Mouse (Mus musculus) ES-E14 (cell line): ENCODE data around the gene 1110051M20Rik. TPM values are rescaled to one million over a fixed set of nuclear protein-coding genes. Genes with fewer than 3 reads are reported as not detected.

Experiments
- DNase-seq: peaks from one replicate; pipeline ENCODE4 v3.0.0-alpha.2; 2013; ENCODE audit warnings: low read depth, low spot score
- H3K27ac ChIP-seq: 2 replicates; pipeline ENCODE4 v1.5.1; 2012; ENCODE audit warnings: low read depth, mild to moderate bottlenecking, low read length, moderate library complexity, mixed read lengths; ENCODE audit not compliant: poor library complexity, insufficient read depth, severe bottlenecking
- H3K36me3 ChIP-seq: 2 replicates; pipeline ENCODE4 v1.6.1; 2012; ENCODE audit warnings: mild to moderate bottlenecking, low read length, moderate library complexity, mixed read lengths; ENCODE audit not compliant: control insufficient read depth, poor library complexity, insufficient read depth, severe bottlenecking
- H3K4me1 ChIP-seq, 2 experiments: fragments of 150-350 bp in 1 of 2; sonication (generic) in 1 of 2; 2 replicates each; pipeline ENCODE4 v1.6.1; 2012; ENCODE audit warnings: low read length in 2 of 2, mild to moderate bottlenecking in 1 of 2, mixed read lengths in 1 of 2; ENCODE audit not compliant: control insufficient read depth in 2 of 2, insufficient read depth in 2 of 2, poor library complexity in 1 of 2
- H3K4me3 ChIP-seq, 2 experiments: fragments of 150-350 bp in 1 of 2; sonication (generic) in 1 of 2; 2 replicates each; pipeline ENCODE4 v1.5.1; 2012; ENCODE audit warnings: low read length in 2 of 2, low read depth in 1 of 2, mild to moderate bottlenecking in 1 of 2, mixed read lengths in 1 of 2; ENCODE audit not compliant: insufficient read depth in 1 of 2, poor library complexity in 1 of 2, severe bottlenecking in 1 of 2
- H3K9ac ChIP-seq: 2 replicates; pipeline ENCODE4 v1.6.1; 2012; ENCODE audit warnings: low read depth, mild to moderate bottlenecking, low read length, mixed read lengths; ENCODE audit not compliant: poor library complexity, insufficient read depth, severe bottlenecking
- H3K9me3 ChIP-seq: fragments of 150-350 bp; sonication (generic); 2 replicates; pipeline ENCODE4 v1.6.1; 2012; ENCODE audit warnings: low read depth, mild to moderate bottlenecking, low read length; ENCODE audit not compliant: control insufficient read depth, insufficient read depth
- CHD2 ChIP-seq: IDR thresholded peaks from 2 replicates; pipeline ENCODE4 v1.6.1; 2014; ENCODE audit warnings: mild to moderate bottlenecking, low read depth, low read length, inconsistent platforms
- HCFC1 ChIP-seq: IDR thresholded peaks from 2 replicates; pipeline ENCODE4 v1.6.1; 2012; ENCODE audit warnings: low read length, inconsistent platforms, borderline replicate concordance; ENCODE audit not compliant: insufficient read depth
- MAFK ChIP-seq: IDR thresholded peaks from 2 replicates; pipeline ENCODE4 v1.6.1; 2014; ENCODE audit warnings: mild to moderate bottlenecking, low read depth, low read length, inconsistent platforms; ENCODE audit not compliant: insufficient read depth
- ZC3H11A ChIP-seq: IDR thresholded peaks from 2 replicates; pipeline ENCODE4 v1.6.1; 2012; ENCODE audit warnings: low read depth, mild to moderate bottlenecking, inconsistent platforms, low read length, borderline replicate concordance
- ZNF384 ChIP-seq: IDR thresholded peaks from 2 replicates; pipeline ENCODE4 v1.6.1; 2012; ENCODE audit warnings: low read depth, low read length, inconsistent platforms
- in situ Hi-C, 2 experiments: fragments of 600-800 bp; cut with MboI; formaldehyde crosslinking; loops; one replicate each; pipeline ENCODE4 v1.15.1; 2025; ENCODE audit warnings: low sequenced_read_pairs in 2 of 2, inconsistent platforms in 1 of 2; ENCODE audit not compliant: unreplicated experiment in 2 of 2
- total RNA-seq: library from RNA; depleted of rRNA; stranded (reverse); fragments of 300-350 nt; gene quantifications from 2 replicates; pipeline ENCODE4 v1.2.3, GENCODE M21; 2012

Gene 1110051M20Rik
- total RNA-seq, 1 experiment, result 12.4 TPM

DNA sequence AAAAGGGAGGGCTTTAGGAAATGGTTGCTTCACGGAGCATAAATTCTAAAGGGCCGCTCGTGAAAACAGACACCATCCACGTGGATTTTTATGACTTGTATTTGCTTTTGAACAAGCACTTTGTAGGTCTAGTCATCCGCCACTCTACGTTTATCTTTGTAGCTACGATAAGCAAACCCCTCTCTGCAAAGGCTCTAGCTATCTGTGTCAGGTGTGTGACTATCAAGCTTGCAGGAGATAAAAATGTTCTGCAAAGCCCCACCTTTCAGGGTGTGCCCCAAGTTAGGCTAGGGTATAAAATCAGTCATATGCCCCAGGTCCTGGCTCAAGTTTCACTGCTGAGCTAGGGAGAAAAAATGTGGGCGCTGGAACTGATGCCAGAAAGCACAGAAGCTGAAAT is 8.2 kb upstream of the 1110051M20Rik start:
- H3K36me3 ChIP-seq, result no peaks in the 10 kb centered on the region
- no peaks in the 10 kb centered on the region for H3K9me3 ChIP-seq
- no peak overlapping the region for H3K9ac ChIP-seq
- no peak for TF ChIP-seq ZNF384
- TF ChIP-seq MAFK, result no peak
- TF ChIP-seq CHD2, result no peak
- TF ChIP-seq ZC3H11A, result no peak
- no peak for TF ChIP-seq HCFC1
- in situ Hi-C loops, result no loop called here
- H3K4me1 ChIP-seq, result peaks cover 2 to 4% of the 10 kb centered on the region in 2 experiments; a peak in 2 of 4 replicates
- H3K4me3 ChIP-seq, result no peak overlapping the region
- no peak for DNase-seq
- no peak overlapping the region for H3K27ac ChIP-seq

DNA sequence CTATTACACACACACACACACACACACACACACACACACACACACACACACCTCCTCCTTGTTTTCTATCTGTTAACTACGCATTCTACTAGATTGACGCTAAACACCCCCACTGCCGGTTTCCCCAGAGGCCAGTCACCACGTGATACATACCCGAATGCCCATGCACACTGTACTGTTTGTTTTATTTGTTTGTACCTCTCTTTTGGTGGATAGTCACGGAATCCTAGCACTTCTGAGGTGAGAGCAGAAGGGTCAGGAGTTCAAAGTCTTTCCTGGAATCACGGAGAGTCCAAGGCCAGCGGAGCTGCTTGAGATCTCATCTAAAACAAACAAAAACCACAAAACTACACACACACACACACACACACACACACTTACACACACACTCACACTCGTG is 5.8 kb upstream of the 1110051M20Rik start:
- no peaks in the 10 kb centered on the region for H3K9me3 ChIP-seq
- TF ChIP-seq HCFC1 (no peak), CHD2 (no peak), MAFK (no peak), ZC3H11A (no peak), ZNF384 (no peak)
- no peak overlapping the region for H3K4me3 ChIP-seq
- no peak overlapping the region for H3K9ac ChIP-seq
- H3K36me3 ChIP-seq, result no peaks in the 10 kb centered on the region
- in situ Hi-C loops, result no loop called here
- no peak for DNase-seq
- no peaks in the 10 kb centered on the region for H3K4me1 ChIP-seq
- no peak overlapping the region for H3K27ac ChIP-seq

DNA sequence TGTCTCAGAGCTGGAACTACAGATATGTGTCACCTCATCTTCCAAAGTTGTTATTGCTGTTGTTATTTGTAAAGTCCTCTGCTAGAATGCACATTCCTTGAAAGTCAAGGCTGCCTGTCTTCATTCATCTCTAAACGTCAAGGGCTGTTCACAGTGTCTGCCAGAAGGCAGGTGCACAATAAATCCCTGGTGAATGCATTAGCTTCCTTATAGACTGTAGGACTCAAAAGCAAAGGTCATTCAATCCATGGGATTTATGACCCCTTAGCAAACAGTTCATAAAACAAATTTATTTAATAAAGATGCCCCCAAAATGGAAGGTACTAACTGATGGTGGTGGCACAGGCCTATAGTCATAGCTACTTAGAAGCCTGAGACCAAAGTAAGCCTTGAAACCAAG is 5.2 kb upstream of the 1110051M20Rik start:
- Histone ChIP-seq H3K36me3 (no peaks in the 10 kb centered on the region), H3K4me1 (no peaks in the 10 kb centered on the region), H3K9ac (no peak overlapping the region), H3K4me3 (no peak overlapping the region), H3K9me3 (no peaks in the 10 kb centered on the region), H3K27ac (no peak overlapping the region)
- DNase-seq, result no peak
- in situ Hi-C loops, result no loop called here
- TF ChIP-seq HCFC1, result no peak
- TF ChIP-seq ZNF384, result no peak
- TF ChIP-seq ZC3H11A, result no peak
- TF ChIP-seq MAFK, result no peak
- TF ChIP-seq CHD2, result no peak

DNA sequence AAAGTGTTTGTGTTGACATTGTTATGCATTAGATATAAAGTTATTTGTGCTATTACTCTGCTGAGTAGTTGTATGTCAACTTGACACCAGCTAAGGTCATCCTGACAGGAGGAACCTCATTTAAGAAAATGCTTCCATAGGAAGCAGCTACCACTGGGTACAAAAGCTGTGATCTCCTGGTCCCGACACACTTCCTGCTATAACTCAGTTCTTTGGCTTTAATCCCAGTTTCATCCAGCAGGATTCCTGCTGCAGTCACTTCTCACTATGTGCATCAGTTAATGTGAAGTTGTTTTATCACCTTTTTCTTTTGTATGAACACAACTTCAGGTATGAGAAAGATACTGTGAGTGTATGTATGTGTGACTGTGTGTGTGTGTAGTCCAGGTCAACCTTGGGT is 2.3 kb downstream of the 1110051M20Rik start:
- no peak for DNase-seq
- no peak overlapping the region for H3K4me3 ChIP-seq
- H3K4me1 ChIP-seq, result peaks cover 0 to 6% of the 10 kb centered on the region in 2 experiments; a peak in 1 of 4 replicates
- H3K27ac ChIP-seq, result no peak overlapping the region
- no peaks in the 10 kb centered on the region for H3K9me3 ChIP-seq
- H3K36me3 ChIP-seq, result no peaks in the 10 kb centered on the region
- TF ChIP-seq ZNF384 (no peak), MAFK (no peak), ZC3H11A (no peak), CHD2 (no peak), HCFC1 (no peak)
- H3K9ac ChIP-seq, result no peak overlapping the region
- in situ Hi-C loops, result no loop called here

DNA sequence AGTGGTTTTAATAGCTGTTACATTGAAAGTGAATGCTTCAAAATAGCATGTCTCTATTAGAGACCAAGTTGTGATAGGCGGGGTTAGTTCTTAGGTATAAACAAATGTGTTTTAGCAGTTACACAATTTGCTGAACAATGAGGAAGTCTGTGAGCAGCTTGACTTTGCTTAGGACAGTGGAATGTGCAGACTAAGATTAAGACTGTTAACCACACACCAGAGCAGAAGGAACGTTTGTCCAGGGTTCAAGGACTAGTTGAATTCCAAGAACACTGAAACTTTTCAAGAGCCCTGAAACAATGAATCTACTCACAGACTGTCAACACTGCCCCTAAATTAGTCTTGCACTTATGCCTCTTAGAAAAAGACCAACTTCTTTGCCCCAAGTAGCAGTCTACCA is 2.8 kb downstream of the 1110051M20Rik start:
- Histone ChIP-seq H3K4me3 (no peak overlapping the region), H3K4me1 (peaks cover 0 to 6% of the 10 kb centered on the region in 2 experiments; a peak in 1 of 4 replicates), H3K36me3 (no peaks in the 10 kb centered on the region), H3K9ac (no peak overlapping the region), H3K9me3 (no peaks in the 10 kb centered on the region), H3K27ac (no peak overlapping the region)
- in situ Hi-C loops, result no loop called here
- TF ChIP-seq HCFC1 (no peak), ZC3H11A (no peak), ZNF384 (no peak), MAFK (no peak)
- DNase-seq, result no peak
